Mouse (Mus musculus) adrenal gland, postnatal 36 days (tissue): Measurements from ENCODE around the gene Ralgapa2. TPM values are rescaled to one million over a fixed set of nuclear protein-coding genes. Genes with fewer than 3 reads are reported as not detected.
A peak's percentile ranks its signal among the peaks of the same experiment; 100 is the strongest.

Experiments used
- DNase-seq, 2 experiments: peaks; one replicate each; pipeline ENCODE4 v3.0.0; 2021; ENCODE audit warnings: mixed read lengths in 1 of 2
- total RNA-seq, 2 experiments: library from RNA; stranded (reverse); gene quantifications; 2 replicates each; pipeline ENCODE4 v1.2.3; 2021

The Ralgapa2 gene
- total RNA-seq, 2 experiments from 2014 or later, result 27.0 to 31.3 TPM

DNA sequence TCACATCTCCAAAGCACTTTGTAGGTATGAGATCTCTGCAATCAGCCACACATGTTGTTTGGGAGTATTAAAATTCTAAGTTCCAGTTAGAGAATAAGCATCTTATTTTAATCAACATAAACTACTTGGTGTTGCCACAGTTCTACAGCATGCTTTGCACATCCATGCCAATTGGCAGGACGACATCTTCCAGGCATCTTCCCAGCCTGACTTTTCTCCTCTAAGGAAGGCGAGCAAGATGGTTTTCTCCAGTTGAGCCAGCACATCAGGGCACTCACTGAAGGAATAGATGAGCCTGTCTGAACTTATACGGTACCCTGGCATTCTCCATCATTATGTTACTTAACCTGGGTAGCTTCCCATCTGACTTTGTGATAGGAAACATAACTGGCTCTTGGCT lies 83.4 kb downstream of the Ralgapa2 start:
- no peak for DNase-seq

- DNase-seq, result peak in 1 of 2 experiments; percentile 20
These were observed 84.8 kb downstream of the Ralgapa2 start for GRCm38 (mm10) chr2:146427380-146427779.

- DNase-seq, result no peak
These were observed 85.8 kb downstream of the Ralgapa2 start for GRCm38 (mm10) chr2:146426321-146426720.

DNA sequence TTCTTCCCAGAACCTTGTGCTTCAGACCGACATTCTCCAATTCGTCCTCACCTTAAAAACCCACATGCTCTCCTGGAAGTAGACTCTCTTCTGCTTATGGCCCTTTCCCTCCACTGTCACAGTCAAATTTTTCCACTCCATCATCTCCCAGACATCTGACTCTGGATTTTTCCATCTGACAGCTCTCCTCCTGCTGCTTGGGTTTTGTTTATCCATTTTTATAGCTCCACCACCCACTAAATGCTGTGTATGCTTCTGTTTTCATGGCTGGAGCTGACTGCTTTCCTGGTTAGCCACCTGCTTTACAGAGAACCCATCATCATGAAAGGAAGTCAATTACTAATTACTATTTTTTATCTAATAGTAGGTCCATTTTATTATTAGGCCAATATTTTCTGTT lies 86.9 kb downstream of the Ralgapa2 start:
- no peak for DNase-seq

GRCm38 (mm10) chr2:146423710-146424301 lies 88.3 kb downstream of the Ralgapa2 start:
- no peak for DNase-seq

DNA sequence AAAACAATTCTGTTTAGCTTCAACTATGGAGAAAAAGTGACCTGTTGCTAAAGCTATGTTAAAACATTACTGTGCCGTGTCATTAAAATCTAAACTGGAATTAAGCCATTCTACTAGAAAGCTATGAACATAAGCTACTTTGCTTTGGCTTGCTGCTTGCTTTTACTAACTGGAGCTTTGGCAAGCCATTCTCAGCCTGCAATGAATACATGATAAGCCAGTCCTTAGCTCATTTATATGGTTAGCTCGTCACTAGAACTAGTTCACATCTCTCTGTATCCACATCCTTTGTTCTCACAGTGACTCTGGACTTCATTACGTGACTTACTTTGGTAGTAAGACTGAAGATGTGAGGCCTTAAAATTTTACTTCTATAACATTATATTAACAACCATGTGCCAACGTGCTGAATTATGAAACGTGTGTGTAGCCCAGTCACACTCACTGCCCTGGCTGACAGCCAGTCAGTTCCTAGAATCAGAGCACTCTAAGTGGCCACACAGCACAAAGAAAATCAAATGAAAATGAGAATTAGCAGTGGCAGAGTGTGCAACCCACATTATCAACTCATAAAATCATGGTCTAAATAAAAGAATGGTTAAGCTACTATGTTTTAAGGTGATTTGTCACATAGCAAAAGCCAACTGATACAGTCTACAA lies 89.0 kb downstream of the Ralgapa2 start:
- peak; percentile 46 to 57 for DNase-seq

DNA sequence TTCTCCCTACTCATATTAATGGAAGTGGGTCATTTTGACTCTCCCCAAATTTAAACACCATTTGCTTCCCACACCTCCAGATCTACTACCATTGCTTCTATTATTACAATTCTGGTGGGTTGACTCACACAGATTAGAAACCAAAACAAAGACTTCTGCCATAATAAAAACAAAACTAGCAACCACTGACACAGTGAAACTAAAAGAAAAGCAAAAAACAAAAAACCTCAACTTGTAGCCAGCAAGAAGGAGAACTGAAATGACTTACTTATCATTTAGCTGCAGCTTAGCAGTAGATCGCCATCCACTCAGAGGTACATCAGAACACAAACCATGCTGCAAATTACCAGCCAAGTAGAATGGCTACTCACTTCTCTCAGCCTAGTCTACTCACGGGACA lies 95.9 kb downstream of the Ralgapa2 start:
- no peak for DNase-seq

DNA sequence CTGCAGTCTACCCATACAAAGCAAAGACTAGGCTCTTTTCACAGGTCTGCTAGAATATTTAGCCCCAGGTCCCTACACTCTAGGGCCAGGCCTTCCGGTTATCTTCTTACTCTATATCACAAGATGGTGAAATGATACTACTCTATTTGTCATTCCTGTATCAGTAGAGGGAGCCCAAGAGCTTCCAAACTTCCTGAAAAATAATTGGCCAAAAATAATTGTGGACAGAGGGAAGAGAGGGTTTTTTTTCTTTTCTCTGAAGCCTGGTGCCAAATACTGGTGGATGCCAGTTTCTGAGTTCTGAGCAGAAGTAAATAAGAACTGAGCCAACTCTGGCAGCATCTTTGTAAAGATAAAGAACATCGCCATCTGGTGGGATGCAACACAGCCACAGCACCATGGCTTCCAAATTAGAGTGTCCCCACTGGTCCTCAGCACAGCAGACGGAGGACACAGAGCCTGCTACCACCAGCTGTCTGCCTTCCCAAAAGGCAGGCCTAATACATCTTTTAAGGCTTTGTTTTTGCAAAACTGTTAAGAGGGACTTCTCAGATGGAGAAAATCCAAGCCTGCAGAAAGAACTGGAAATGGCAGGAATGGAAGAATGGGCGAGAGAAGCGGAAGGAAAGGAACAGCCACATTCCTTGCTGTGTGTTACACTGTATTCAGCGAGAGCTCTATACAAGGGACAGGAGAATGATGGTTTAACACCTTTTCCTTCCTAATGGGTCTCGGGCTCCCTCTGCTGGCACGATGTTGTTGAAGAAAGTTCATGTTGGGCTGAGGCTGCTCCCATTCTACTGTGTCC lies 97.5 kb downstream of the Ralgapa2 start:
- DNase-seq, result peak; percentile 69 to 81

GRCm38 (mm10) chr2:146412733-146413132 lies 99.4 kb downstream of the Ralgapa2 start:
- no peak for DNase-seq

DNA sequence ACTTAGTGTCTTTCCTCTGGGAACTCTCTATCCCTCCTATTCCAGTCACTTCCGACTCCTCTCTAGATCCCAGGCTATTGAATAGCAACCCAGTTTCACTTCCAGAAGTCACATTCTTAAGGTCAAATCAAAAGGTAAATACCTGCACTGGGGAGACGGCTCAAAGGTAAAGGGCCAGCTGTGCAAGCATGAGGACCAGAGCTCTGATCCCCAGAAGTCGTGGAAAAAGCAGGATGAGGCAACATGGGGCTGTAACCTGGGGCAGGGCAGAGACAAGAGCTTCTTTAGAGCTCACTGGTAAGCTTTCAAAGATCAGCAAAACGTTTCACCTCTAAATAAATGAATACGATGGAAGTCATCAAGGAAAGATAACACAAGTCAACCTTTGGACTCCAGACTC lies 100.2 kb downstream of the Ralgapa2 start:
- no peak for DNase-seq

GRCm38 (mm10) chr2:146407078-146407477 lies 105.1 kb downstream of the Ralgapa2 start:
- no peak for DNase-seq

- DNase-seq, result no peak
These were observed 110.6 kb downstream of the Ralgapa2 start for GRCm38 (mm10) chr2:146401588-146401987.

GRCm38 (mm10) chr2:146400738-146401137 lies 111.4 kb downstream of the Ralgapa2 start:
- DNase-seq, result no peak

DNA sequence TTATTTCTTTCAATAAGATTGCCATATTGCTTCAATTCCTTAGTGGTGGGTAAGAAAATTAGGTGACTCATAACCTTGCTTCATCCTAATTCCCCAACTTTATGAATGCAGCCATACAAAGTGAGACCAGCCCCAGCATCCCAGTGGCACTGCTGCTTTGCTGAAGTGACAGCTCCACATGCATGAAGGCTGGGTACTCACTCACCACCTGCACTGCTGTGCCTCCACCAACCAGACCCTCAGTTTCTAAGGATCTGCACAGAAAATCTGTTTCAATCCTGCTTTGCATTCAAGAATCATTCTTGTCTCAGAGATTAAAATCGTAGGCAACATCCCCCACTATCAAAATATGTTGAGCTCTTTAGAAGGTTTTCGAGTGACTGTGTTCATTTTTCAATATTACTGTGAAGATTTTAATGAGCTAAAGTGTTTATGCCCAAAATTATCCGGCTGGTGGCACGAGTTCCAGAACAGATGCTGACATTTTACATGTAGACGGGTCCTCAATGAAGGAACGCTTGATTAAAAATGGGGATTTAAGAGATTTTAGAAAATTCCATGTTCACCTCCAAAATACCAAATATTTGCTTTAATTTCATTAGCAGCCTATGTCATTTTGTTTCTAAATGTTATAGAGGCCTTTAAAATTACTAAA lies 113.8 kb downstream of the Ralgapa2 start:
- no peak for DNase-seq

DNA sequence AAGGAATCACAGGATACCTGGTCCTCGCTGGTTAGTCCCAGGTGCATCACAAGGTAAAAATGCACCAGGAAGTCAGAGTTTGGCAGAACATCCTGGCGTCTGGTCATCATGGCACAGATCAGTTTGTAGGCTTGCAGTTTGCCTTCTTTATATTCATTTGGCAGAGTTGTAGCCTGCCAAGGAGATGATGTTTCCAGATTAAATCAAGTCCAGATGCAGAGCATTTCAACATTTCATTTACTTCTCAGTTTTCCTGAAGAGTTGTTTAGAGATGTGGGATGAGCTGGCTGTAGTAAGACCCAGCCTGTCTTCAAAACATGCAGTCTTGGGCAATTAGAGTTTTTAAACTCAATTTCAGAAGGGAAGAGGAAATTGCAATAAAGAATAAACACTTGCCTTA lies 124.9 kb downstream of the Ralgapa2 start:
- DNase-seq, result no peak

GRCm38 (mm10) chr2:146384582-146384981 lies 127.6 kb downstream of the Ralgapa2 start:
- no peak for DNase-seq

DNA sequence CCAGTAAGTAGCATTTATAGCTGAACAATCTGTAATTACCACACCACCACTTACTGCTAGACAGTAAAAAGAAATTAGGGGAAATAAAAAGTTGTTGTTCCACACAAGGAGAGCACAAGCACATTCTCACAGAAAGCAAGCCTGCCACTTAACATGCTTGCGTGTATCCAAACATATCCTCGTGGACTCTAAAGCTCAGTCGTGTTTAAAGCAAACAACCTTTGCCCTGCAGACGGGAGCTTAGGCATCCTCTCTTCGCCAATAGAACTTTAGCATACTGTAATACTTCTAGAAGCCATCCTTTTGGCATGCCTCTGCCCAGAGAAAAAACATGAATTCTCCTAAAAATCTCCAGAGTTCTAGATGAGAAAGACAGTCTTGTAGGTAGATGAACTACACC lies 135.9 kb downstream of the Ralgapa2 start:
- no peak for DNase-seq

DNA sequence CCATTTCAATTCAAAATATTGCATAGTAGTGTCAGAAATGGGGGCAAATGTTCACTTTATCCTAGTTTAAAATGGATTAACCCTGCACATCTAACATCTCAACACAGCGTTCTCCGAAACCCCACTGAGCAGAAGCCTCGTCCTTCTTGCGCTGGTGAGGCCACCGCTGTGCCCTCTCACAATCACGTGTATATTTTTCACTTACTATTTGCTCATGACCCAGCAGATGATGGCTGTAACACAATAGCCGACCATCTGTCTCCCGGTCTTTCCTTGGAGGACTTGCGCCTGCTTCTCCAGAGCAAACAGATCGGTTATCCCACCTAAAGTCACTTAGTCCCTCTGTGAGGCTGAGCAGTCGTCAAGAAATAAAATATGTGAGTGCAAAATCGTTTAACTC lies 146.0 kb downstream of the Ralgapa2 start:
- DNase-seq, result no peak

DNA sequence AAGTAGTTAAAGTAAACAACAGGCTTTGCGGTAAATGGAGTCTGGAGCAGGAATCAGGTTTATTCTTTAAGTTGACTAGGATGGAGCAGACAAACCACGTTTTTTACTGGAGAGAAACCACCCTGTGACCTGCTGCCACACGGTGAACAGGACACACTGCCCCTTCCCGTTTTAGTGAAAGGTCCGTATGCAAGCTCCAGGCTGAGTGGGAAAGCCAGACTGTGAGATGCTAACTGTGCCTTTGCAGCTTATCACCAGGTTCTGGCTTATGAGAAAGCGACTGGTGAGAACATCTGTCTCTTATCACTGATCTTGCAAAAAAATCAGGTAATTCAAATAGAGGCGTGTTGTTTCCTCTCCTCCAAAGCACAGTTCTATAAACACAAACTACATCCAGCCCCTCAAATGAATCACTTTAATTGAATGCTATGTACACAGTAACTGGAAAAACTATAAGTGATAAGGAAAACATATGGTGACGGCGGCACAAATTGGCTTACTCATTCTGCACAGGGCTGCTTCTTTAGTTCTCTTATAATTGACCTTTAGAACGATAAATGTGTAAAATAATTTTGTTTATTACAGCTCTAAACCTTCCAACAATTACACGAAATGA lies 146.7 kb downstream of the Ralgapa2 start:
- DNase-seq, result no peak

GRCm38 (mm10) chr2:146363483-146363882 lies 148.7 kb downstream of the Ralgapa2 start:
- DNase-seq, result no peak

GRCm38 (mm10) chr2:146362932-146363331 lies 149.2 kb downstream of the Ralgapa2 start:
- DNase-seq, result no peak

DNA sequence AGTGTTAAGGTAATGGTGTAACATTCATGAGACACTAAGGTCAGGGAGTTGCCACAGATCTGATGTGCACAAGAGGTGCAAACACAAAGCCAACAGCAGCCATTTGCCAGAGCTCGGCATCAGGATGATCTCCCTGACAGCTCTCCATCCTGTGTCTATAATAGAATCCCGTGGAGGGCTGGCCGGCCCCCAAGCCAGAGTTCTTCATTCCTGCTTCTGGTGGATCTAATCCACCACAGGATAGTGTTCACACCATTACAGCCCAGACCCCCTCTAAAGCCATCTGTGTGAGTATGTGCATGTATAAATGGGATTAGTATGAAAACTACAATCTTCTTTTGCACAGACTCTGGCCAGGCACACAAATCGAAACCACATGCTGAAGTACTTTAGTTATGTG lies 150.2 kb downstream of the Ralgapa2 start:
- DNase-seq, result no peak
